Mouse (Mus musculus) limb, embryonic 13.5 days (tissue): ENCODE results near the gene Btn1a1. TPM values are rescaled to one million over a fixed set of nuclear protein-coding genes. Genes with fewer than 3 reads are reported as not detected.
A peak's percentile ranks its signal among the peaks of the same experiment; 100 is the strongest.

Source experiments
- ATAC-seq: fragments of 200-750 bp; cut with Nextera tagmentation; 2 replicates; pipeline ENCODE4 v1.8.0; 2017; ENCODE audit warnings: low read depth, moderate number of reproducible peaks, moderate TSS enrichment; ENCODE audit not compliant: low FRiP score
- H3K27ac ChIP-seq: fragments of 300-500 bp; sonication (generic); 2 replicates; pipeline ENCODE4 v1.5.1; 2015; ENCODE audit warnings: inconsistent platforms, mild to moderate bottlenecking, moderate library complexity
- H3K27me3 ChIP-seq: fragments of 300-500 bp; sonication (generic); 2 replicates; pipeline ENCODE4 v1.6.1; 2015; ENCODE audit warnings: mild to moderate bottlenecking, inconsistent platforms
- H3K36me3 ChIP-seq: fragments of 300-500 bp; sonication (generic); 2 replicates; pipeline ENCODE4 v1.6.1; 2015; ENCODE audit warnings: inconsistent platforms, mild to moderate bottlenecking, moderate library complexity
- H3K4me1 ChIP-seq: fragments of 300-500 bp; sonication (generic); 2 replicates; pipeline ENCODE4 v1.6.1; 2015; ENCODE audit warnings: inconsistent platforms
- H3K4me2 ChIP-seq: fragments of 300-500 bp; sonication (generic); replicated peaks from 2 replicates; pipeline ENCODE4 v1.6.1; 2015; ENCODE audit warnings: inconsistent platforms, mild to moderate bottlenecking, moderate library complexity
- H3K4me3 ChIP-seq: fragments of 300-500 bp; sonication (generic); 2 replicates; pipeline ENCODE4 v1.5.1; 2015; ENCODE audit warnings: moderate library complexity, mild to moderate bottlenecking, inconsistent platforms
- H3K9ac ChIP-seq: fragments of 300-500 bp; sonication (generic); 2 replicates; pipeline ENCODE4 v1.6.1; 2015; ENCODE audit warnings: mild to moderate bottlenecking, inconsistent platforms
- H3K9me3 ChIP-seq: fragments of 300-500 bp; sonication (generic); 2 replicates; pipeline ENCODE4 v1.6.1; 2016; ENCODE audit warnings: inconsistent platforms
- WGBS: fragments of 180-500 bp; shearing (Covaris S2); methylation state at CpG from one replicate; pipeline ENCODE4 v1.1.7; 2015; 5-methylcytosine and 5-hydroxymethylcytosine counted together
- polyA plus RNA-seq: library from polyadenylated mRNA; unstranded; fragments of >200 nt; fragmentation: Nextera tagmentation; extraction: Ambion mirVana; gene quantifications from 2 replicates; pipeline ENCODE4 v1.2.1, GENCODE M21; 2015

The Btn1a1 gene
- polyA plus RNA-seq, 1 experiment from 2014 or later: 0.45 TPM

- Histone ChIP-seq H3K9ac (no peak overlapping the region), H3K4me1 (no peaks in the 10 kb centered on the region), H3K27ac (no peak overlapping the region), H3K4me2 (no peak overlapping the region), H3K9me3 (no peaks in the 10 kb centered on the region), H3K36me3 (no peaks in the 10 kb centered on the region), H3K4me3 (no peak overlapping the region), H3K27me3 (no peaks in the 10 kb centered on the region)
- 39% methylated on average over 2 of the region's 2 CpGs for WGBS
- ATAC-seq: no peak
Measured at GRCm38 (mm10) chr13:23475658-23476057, 10.0 kb upstream of the Btn1a1 start.

DNA sequence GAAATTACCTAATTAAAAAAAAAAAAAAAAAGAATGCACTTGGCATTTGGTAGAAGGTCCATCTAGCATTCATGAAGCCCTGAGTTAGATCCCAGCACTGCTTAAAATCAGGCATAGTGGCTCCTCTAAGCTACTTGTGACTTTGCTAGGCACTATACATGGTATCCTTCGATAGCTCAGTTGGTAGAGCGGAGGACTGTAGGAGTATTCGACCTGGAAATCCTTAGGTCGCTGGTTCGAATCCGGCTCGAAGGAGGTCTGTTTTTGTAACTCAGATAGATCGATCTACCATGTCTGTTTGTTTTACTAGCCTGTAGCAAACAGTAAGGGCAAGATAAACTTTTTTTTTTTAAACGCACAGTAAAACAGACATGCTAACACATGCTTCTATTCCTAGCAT lies 1.2 kb upstream of the Btn1a1 start:
- Histone ChIP-seq H3K4me2 (no peak overlapping the region), H3K27me3 (no peaks in the 10 kb centered on the region; the same call in 1 of the 2 replicates), H3K27ac (no peak overlapping the region), H3K9ac (no peak overlapping the region), H3K9me3 (no peaks in the 10 kb centered on the region), H3K4me1 (peaks cover 19% of the 10 kb centered on the region), H3K4me3 (no peak overlapping the region), H3K36me3 (no peaks in the 10 kb centered on the region)
- ATAC-seq: peak; percentile 48
- 2% methylated on average over 9 of the region's 9 CpGs for WGBS

- no peak for ATAC-seq
- no peak overlapping the region for H3K4me2 ChIP-seq
- 66% methylated on average over 1 of the region's 1 CpGs for WGBS
Measured at GRCm38 (mm10) chr13:23466306-23466705, 605 bp upstream of the Btn1a1 start.

GRCm38 (mm10) chr13:23464841-23465366 lies 797 bp downstream of the Btn1a1 start:
- Histone ChIP-seq H3K27ac (no peak overlapping the region), H3K9me3 (no peaks in the 10 kb centered on the region), H3K4me2 (peak overlapping the region; percentile 83), H3K27me3 (no peaks in the 10 kb centered on the region; the same call in 1 of the 2 replicates), H3K4me1 (peaks cover 32% of the 10 kb centered on the region), H3K36me3 (no peaks in the 10 kb centered on the region), H3K4me3 (peak overlapping the region; percentile 57), H3K9ac (peak overlapping the region; percentile 68)
- no peak for ATAC-seq
- 1% methylated on average over 11 of the region's 11 CpGs for WGBS

More at GRCm38 (mm10) chr13:23466306-23466705, 605 bp upstream of the Btn1a1 start:
- H3K4me3 ChIP-seq: no peak overlapping the region
- no peak overlapping the region for H3K27ac ChIP-seq
- H3K9me3 ChIP-seq: no peaks in the 10 kb centered on the region
- no peaks in the 10 kb centered on the region for H3K36me3 ChIP-seq
- H3K4me1 ChIP-seq: peaks cover 19% of the 10 kb centered on the region
- H3K9ac ChIP-seq: no peak overlapping the region
- H3K27me3 ChIP-seq: no peaks in the 10 kb centered on the region; the same call in 1 of the 2 replicates

- H3K4me2 ChIP-seq: peak overlapping the region; percentile 83
- H3K9ac ChIP-seq: peak overlapping the region; percentile 68
- peaks cover 36% of the 10 kb centered on the region for H3K4me1 ChIP-seq
- WGBS: under 1% methylated on average over 29 of the region's 29 CpGs
- no peaks in the 10 kb centered on the region; the same call in 1 of the 2 replicates for H3K27me3 ChIP-seq
- H3K9me3 ChIP-seq: no peaks in the 10 kb centered on the region
- no peaks in the 10 kb centered on the region for H3K36me3 ChIP-seq
- H3K4me3 ChIP-seq: peak overlapping the region; percentile 57
- H3K27ac ChIP-seq: no peak overlapping the region
- 0 out of 2 replicates have a peak, but pooled peaks have one; percentile 35 for ATAC-seq
Measured at GRCm38 (mm10) chr13:23464224-23464637, 1.5 kb downstream of the Btn1a1 start.

GRCm38 (mm10) chr13:23463381-23464223 lies 2.1 kb downstream of the Btn1a1 start:
- peaks cover 36% of the 10 kb centered on the region for H3K4me1 ChIP-seq
- no peaks in the 10 kb centered on the region for H3K9me3 ChIP-seq
- H3K27ac ChIP-seq: no peak overlapping the region
- peak overlapping the region; percentile 57 for H3K4me3 ChIP-seq
- peak; percentile 73 for ATAC-seq
- no peaks in the 10 kb centered on the region for H3K36me3 ChIP-seq
- H3K27me3 ChIP-seq: no peaks in the 10 kb centered on the region; the same call in none of the 2 replicates
- peak overlapping the region; percentile 83 for H3K4me2 ChIP-seq
- H3K9ac ChIP-seq: peak overlapping the region; percentile 68
- WGBS: 1% methylated on average over 21 of the region's 21 CpGs

- Histone ChIP-seq H3K27ac (no peak overlapping the region), H3K9me3 (no peaks in the 10 kb centered on the region), H3K4me3 (no peak overlapping the region), H3K4me2 (no peak overlapping the region), H3K27me3 (no peaks in the 10 kb centered on the region; the same call in none of the 2 replicates), H3K9ac (no peak overlapping the region), H3K4me1 (peaks cover 36% of the 10 kb centered on the region), H3K36me3 (no peaks in the 10 kb centered on the region)
- ATAC-seq: no peak
Measured at GRCm38 (mm10) chr13:23462669-23463068, 3.0 kb downstream of the Btn1a1 start.

DNA sequence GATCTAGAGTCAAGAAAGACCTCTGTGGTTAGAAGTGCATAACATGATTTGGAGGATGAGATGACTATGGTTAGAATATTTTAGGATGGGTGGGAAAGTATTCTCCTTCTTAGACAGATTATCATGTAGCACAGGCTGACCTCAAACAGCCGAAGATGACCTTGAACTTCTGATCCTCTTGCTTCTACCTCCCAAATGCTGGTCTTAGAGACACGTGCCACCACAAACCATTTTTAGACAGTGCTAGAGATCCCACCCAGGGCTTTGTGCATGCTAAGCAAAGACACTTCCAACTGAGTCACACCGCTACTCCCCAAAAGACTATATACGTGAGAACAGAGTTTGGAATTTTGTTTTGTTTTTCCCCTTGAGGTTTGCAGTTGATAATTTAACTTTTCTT lies 3.6 kb downstream of the Btn1a1 start:
- ATAC-seq: no peak

DNA sequence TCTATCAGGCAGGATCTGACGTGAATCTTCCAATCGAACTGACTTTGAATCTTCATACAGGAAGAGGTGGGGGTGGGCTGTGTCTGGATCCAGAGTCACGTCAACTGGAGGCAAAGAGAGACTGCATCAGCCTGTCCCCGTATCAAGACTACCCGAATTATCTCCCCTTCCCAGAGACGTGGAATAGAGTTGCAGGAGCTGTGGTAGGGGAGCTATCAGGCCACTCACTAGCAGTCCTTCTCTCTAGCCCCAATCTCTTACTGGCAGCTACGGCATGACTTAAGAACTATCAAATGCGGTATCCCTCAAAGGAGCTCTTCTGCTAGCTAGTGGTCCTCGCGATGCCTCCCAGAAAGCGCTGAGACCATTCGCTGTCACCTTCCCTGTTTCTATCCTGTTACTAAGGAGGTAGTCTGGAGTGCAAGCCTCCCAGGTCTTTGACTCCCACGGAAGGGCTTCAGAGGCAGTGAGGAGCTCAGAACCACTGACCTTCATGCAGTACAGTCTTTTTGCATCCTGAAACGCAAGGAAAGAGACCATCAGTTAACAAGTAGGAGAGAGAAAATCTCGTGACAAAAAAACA lies 6.3 kb downstream of the Btn1a1 start:
- WGBS: 19% methylated on average over 15 of the region's 15 CpGs
- Histone ChIP-seq H3K9me3 (no peaks in the 10 kb centered on the region), H3K27ac (no peak overlapping the region), H3K4me2 (peak overlapping the region; percentile 27), H3K4me3 (no peak overlapping the region), H3K36me3 (no peaks in the 10 kb centered on the region), H3K9ac (no peak overlapping the region), H3K27me3 (no peaks in the 10 kb centered on the region; the same call in none of the 2 replicates), H3K4me1 (peaks cover 19% of the 10 kb centered on the region)
- ATAC-seq: no peak

More for the DNA sequence above, 3.6 kb downstream of the Btn1a1 start:
- 80% methylated on average over 4 of the region's 4 CpGs for WGBS
- no peaks in the 10 kb centered on the region; the same call in none of the 2 replicates for H3K27me3 ChIP-seq
- no peak overlapping the region for H3K9ac ChIP-seq
- H3K36me3 ChIP-seq: no peaks in the 10 kb centered on the region
- H3K4me1 ChIP-seq: peaks cover 36% of the 10 kb centered on the region
- no peak overlapping the region for H3K27ac ChIP-seq
- H3K4me3 ChIP-seq: no peak overlapping the region
- no peak overlapping the region for H3K4me2 ChIP-seq
- no peaks in the 10 kb centered on the region for H3K9me3 ChIP-seq

- Histone ChIP-seq H3K4me1 (no peaks in the 10 kb centered on the region), H3K36me3 (no peaks in the 10 kb centered on the region)
- 0 out of 2 replicates have a peak, but pooled peaks have one; percentile 16 for ATAC-seq
Measured at GRCm38 (mm10) chr13:23453926-23454325, 11.8 kb downstream of the Btn1a1 start.

DNA sequence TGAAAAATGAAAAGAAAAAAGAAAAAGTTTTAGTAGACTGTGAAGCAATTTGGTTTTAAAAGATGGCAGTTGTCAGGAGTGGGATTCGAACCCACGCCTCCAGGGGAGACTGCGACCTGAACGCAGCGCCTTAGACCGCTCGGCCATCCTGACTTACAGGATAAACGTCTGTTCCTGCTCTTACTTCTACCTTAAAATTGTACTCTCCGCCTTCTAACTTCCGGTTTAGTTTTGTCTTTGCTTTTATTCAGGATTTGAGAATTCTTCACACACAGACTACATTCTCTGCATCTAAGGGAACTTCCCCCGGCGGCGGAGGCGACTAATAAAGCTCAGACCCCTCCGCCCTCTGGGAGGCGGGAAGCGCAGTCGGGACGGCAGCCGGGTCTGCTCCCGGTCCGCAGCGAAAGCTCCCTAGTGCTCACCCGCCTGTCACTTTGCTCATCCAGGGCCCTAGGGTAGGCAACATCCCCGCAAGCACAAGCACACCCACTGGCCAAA lies 12.3 kb downstream of the Btn1a1 start:
- ATAC-seq: peak; percentile 87
- Histone ChIP-seq H3K27me3 (no peaks in the 10 kb centered on the region; the same call in 1 of the 2 replicates), H3K27ac (peak overlapping the region; percentile 89), H3K4me2 (peak overlapping the region; percentile 62), H3K4me3 (peak overlapping the region; percentile 68), H3K36me3 (no peaks in the 10 kb centered on the region), H3K9ac (peak overlapping the region; percentile 78), H3K4me1 (no peaks in the 10 kb centered on the region), H3K9me3 (no peaks in the 10 kb centered on the region)
- WGBS: under 1% methylated on average over 25 of the region's 25 CpGs

More at GRCm38 (mm10) chr13:23453926-23454325, 11.8 kb downstream of the Btn1a1 start:
- peak overlapping the region; percentile 89 for H3K27ac ChIP-seq
- H3K9ac ChIP-seq: peak overlapping the region; percentile 78
- 1% methylated on average over 9 of the region's 9 CpGs for WGBS
- H3K27me3 ChIP-seq: no peaks in the 10 kb centered on the region; the same call in none of the 2 replicates
- no peaks in the 10 kb centered on the region for H3K9me3 ChIP-seq
- peak overlapping the region; percentile 68 for H3K4me3 ChIP-seq
- peak overlapping the region; percentile 62 for H3K4me2 ChIP-seq

DNA sequence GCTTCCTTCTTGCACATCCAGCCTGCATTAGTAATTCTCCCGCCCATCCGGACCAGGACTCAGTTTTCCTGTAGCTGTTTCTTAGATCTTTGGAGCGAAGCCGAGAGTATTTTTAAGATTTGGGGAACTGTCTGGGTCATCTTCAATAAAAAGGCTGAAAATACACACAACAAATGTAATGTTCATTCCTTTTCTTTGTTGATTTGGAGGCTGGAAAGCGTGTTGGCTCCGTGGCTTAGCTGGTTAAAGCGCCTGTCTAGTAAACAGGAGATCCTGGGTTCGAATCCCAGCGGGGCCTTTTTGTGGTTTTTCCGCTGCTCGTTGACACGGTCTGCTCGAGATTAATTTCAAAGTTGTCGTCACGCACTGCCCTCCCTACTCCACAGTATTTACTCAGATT lies 15.3 kb downstream of the Btn1a1 start:
- Histone ChIP-seq H3K27ac (peak overlapping the region; percentile 48; the same call in 1 of the 2 replicates), H3K9ac (peak overlapping the region; percentile 67)

More for the DNA sequence above, 15.3 kb downstream of the Btn1a1 start:
- under 1% methylated on average over 15 of the region's 15 CpGs for WGBS
- peak overlapping the region; percentile 59 for H3K4me3 ChIP-seq
- peak overlapping the region; percentile 73 for H3K4me2 ChIP-seq
- no peaks in the 10 kb centered on the region for H3K4me1 ChIP-seq
- no peaks in the 10 kb centered on the region for H3K9me3 ChIP-seq
- ATAC-seq: no peak
- H3K36me3 ChIP-seq: no peaks in the 10 kb centered on the region
- H3K27me3 ChIP-seq: no peaks in the 10 kb centered on the region
